27 mouse cellular contexts compared by ENCODE assay signal in genomic region chr8:85517956-85518355, GRCm38 (mm10). TPM values are rescaled to one million over a fixed set of nuclear protein-coding genes. Genes with fewer than 3 reads are reported as not detected.
DNase-seq lines count a peak whose midpoint lies in the region; ATAC-seq and TF ChIP-seq lines count a peak whose summit lies in the region.
"Had no signal": no experiment of that assay in that cellular context is flagged by ENCODE, and none has a peak within 500 bp of the region (broad histone marks: within the 10 kb centered on the region; RNA-seq: fewer than 3 reads in every experiment).

No protein-coding gene starts in this region.

- TF ChIP-seq CTCF in layer of hippocampus, adult 2 months (conservative IDR thresholded peaks at IDR 0.05), result no peak

- ATAC-seq in frontal cortex, adult (ENCODE audit: low TSS enrichment), result peak; percentile 44
- ATAC-seq: forebrain, embryonic 15.5 days; hindbrain, embryonic 16.5 days had no signal

- H3K4me3 ChIP-seq in layer of hippocampus, adult 2 months, result no peak overlapping the region
- H3K4me3 ChIP-seq: embryonic facial prominence, embryonic 13.5 days; forebrain, embryonic 10.5 days; forebrain, embryonic 15.5 days; heart, embryonic 13.5 days; limb, embryonic 13.5 days; lung, embryonic 15.5 days; megakaryocyte, embryonic 14.5 days; midbrain, embryonic 12.5 days; myocyte; neural tube, embryonic 12.5 days; stomach, embryonic 15.5 days had no signal

- peak overlapping the region; percentile 67 for H3K27ac ChIP-seq in layer of hippocampus, adult 2 months
- H3K27ac ChIP-seq: embryonic facial prominence, embryonic 13.5 days; forebrain, embryonic 10.5 days; forebrain, embryonic 15.5 days; heart, embryonic 13.5 days; limb, embryonic 13.5 days; lung, embryonic 15.5 days; midbrain, embryonic 12.5 days; neural tube, embryonic 12.5 days; stomach, embryonic 15.5 days had no signal

- no peak for DNase-seq in frontal cortex, postnatal 25 days (ENCODE audit: low spot score in 2 of 2)
- no peak for DNase-seq in layer of hippocampus, adult 2 months (ENCODE audit: low spot score in 2 of 2)
- DNase-seq in layer of hippocampus, postnatal 14 days (ENCODE audit: low spot score in 2 of 2), result no peak
- DNase-seq in right cerebral cortex, adult 2 months (ENCODE audit: low spot score in 2 of 2), result peak; percentile 55 to 63
- DNase-seq in right cerebral cortex, postnatal 14 days, result no peak
- DNase-seq in right cerebral cortex, postnatal 36 days (ENCODE audit: low spot score in 2 of 2), result peak; percentile 48 to 53
- DNase-seq in cerebellum, adult 11 months, result no peak
- DNase-seq: adrenal gland, adult 8-10 months; cerebellum, adult 9-11 months; gastrocnemius, postnatal 10 days; kidney, adult 2 months; kidney, postnatal 36 days; lung, postnatal 4 days; thymus, postnatal 14 days had no signal

RNA-seq across cellular contexts. Expression of gene Gpt2, which starts 25.6 kb away (rescaled TPM):
- total RNA-seq in layer of hippocampus, adult 2 months (2021), result 10 to 100 TPM; 70.9 to 88.3 TPM
- total RNA-seq in layer of hippocampus, postnatal 14 days (2021), result 10 to 100 TPM; 80.5 to 82.4 TPM

RNA-seq across cellular contexts. Expression of gene Dnaja2, which starts 37.2 kb away (rescaled TPM):
- 100 to 1,000 TPM; 193 to 201 TPM for total RNA-seq in layer of hippocampus, adult 2 months (2021)
- total RNA-seq in layer of hippocampus, postnatal 14 days (2021), result 100 to 1,000 TPM; 164 to 178 TPM

Comparison
In these comparisons a context has a peak if more than half of its experiments do, and no peak if none do; other contexts are left out.
1. DNase-seq: peak in right cerebral cortex, adult 2 months (2 of 2) and right cerebral cortex, postnatal 36 days (2 of 2); none in frontal cortex, postnatal 25 days (0 of 2), layer of hippocampus, adult 2 months (0 of 2), layer of hippocampus, postnatal 14 days (0 of 2), right cerebral cortex, postnatal 14 days (single experiment) and cerebellum, adult 11 months (single experiment).